Mouse (Mus musculus) fibroblast of lung, adult 2 months (primary cell): Measurements from ENCODE around the gene Gsk3a.

ENCODE experiments used
- DNase-seq: peaks from one replicate; pipeline ENCODE4 v3.0.0-alpha.2; 2011; ENCODE audit warnings: low read depth

The Gsk3a gene

GRCm38 (mm10) chr7:25237249-25238014, at the start of gene Gsk3a:
Gsk3a (minus strand) TSS chr7:25237851.
- peak; percentile 96 for DNase-seq

- DNase-seq = no peak
These were observed 49.3 kb upstream of the Gsk3a start for GRCm38 (mm10) chr7:25286989-25287388.

GRCm38 (mm10) chr7:25285511-25286238, 48.0 kb upstream of the Gsk3a start:
- no peak for DNase-seq

- DNase-seq = no peak
These were observed 47.1 kb upstream of the Gsk3a start for GRCm38 (mm10) chr7:25284766-25285165.

GRCm38 (mm10) chr7:25284171-25284570, 46.5 kb upstream of the Gsk3a start:
- DNase-seq = no peak

GRCm38 (mm10) chr7:25283637-25284036, 46.0 kb upstream of the Gsk3a start:
- no peak for DNase-seq

- no peak for DNase-seq
These were observed 45.1 kb upstream of the Gsk3a start for GRCm38 (mm10) chr7:25282731-25283211.

GRCm38 (mm10) chr7:25281734-25282601, 44.3 kb upstream of the Gsk3a start:
- peak; percentile 89 for DNase-seq

- no peak for DNase-seq
These were observed 43.6 kb upstream of the Gsk3a start for GRCm38 (mm10) chr7:25281166-25281733.

GRCm38 (mm10) chr7:25279861-25280791, 42.5 kb upstream of the Gsk3a start:
- DNase-seq = peak; percentile 73

- DNase-seq = peak; percentile 88
These were observed 41.6 kb upstream of the Gsk3a start for GRCm38 (mm10) chr7:25279076-25279860.

GRCm38 (mm10) chr7:25278341-25279075, 40.9 kb upstream of the Gsk3a start:
- no peak for DNase-seq

GRCm38 (mm10) chr7:25277998-25278340, 40.3 kb upstream of the Gsk3a start:
- no peak for DNase-seq

- no peak for DNase-seq
These were observed 39.8 kb upstream of the Gsk3a start for GRCm38 (mm10) chr7:25277405-25277804.

GRCm38 (mm10) chr7:25275555-25276298, 38.1 kb upstream of the Gsk3a start:
- DNase-seq = no peak

- no peak for DNase-seq
These were observed 37.3 kb upstream of the Gsk3a start for GRCm38 (mm10) chr7:25274996-25275395.

- DNase-seq = no peak
These were observed 36.9 kb upstream of the Gsk3a start for GRCm38 (mm10) chr7:25274571-25274970.
